Mouse (Mus musculus) A20 (cell line): ENCODE data around the gene Gpr68.

Experiments
- DNase-seq: peaks from one replicate; pipeline ENCODE4 v3.0.0-alpha.2; 2011; ENCODE audit warnings: low read depth, low spot score

Gene Gpr68

DNA sequence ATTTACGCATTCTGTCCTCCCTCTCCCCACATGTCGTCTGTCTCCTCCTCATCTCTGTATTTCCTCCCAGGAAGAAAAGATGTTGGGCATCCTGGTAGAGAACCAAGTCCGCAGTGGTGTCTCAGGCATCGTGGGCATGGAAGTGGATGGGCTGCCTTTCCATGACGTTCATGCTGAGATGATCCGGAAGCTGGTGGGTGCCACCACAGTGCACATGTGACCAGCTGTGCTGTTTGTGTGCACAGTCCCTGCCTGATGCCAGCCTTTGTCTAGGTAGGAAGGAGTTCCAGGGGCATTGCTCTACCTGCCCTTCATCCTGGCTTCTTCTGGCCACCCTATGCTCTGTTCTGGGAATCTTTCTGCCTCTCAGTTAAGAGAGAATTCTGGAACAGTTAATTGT is 36.8 kb downstream of the Gpr68 start:
- DNase-seq, result no peak

DNA sequence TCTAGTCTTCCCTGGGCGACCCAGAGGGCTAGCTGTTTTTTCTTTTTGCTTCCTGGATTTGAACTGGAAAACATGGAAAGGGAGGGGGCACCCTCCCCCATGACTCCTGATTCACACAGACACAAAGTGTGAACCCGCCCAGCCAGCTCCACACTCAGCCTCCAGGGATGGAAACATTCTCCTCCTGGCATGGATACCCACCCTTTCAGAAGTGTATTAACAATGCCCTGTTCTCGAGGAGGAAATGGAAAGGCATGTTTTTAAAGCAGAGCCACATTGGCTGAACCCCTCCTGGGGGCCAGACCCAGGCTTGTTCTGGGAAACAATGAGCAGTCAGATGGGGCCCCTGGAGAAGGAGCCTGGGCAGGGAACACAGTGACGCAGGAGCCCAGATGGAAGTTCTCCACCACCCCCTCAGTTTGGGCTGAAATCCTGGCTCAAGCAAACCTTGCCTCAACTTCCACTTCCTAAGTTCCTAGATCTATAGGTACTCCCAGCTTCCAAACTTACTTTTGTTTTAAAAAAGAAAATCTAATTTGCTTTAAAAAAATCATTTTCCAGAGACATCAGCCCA is 39.9 kb downstream of the Gpr68 start:
- no peak for DNase-seq

DNA sequence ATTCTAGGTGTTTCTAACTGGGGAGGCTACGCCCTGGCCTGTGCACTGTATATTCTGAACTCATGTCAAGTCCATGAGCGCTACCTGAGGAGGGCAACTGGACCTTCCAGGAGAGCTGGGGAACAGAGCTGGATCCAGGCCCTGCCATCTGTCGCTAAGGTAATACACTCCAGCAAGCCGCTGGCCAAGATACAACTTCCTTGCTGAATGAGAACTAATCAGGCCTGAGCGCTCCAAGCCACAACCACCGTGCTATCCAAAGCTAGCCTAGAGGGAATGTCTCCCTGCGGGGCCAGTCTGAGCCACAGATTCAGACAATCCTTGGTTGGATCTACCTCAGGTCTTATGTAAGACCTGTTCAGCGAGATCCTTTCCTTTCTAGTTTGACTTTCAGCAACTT is 40.9 kb downstream of the Gpr68 start:
- DNase-seq, result no peak

DNA sequence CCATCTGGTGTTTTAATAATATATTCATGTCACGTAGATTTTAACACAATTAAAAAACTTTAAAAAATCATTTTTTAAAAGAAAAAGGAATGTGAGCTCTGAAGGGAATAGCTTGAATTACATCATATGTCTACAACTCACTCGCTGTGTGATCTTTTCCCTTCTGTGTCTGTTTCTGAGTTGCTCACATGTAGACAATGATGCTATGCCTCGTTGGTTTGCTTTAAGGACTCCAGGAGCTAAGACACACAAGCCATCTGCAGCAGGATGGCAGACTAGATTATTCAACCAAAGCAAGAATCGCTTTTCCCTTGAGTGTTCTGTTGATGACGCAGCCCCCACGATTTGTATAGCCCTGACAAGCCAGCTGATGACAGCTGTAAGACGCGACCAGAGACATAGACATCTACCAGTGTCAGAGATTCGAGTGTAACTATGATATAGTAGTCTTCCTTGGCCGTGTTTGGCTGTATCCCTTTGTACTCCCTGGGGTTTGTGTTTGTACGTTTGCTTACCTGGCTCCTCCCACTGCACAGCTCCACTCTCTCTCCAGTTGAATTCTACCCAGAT is 42.4 kb downstream of the Gpr68 start:
- DNase-seq, result no peak

DNA sequence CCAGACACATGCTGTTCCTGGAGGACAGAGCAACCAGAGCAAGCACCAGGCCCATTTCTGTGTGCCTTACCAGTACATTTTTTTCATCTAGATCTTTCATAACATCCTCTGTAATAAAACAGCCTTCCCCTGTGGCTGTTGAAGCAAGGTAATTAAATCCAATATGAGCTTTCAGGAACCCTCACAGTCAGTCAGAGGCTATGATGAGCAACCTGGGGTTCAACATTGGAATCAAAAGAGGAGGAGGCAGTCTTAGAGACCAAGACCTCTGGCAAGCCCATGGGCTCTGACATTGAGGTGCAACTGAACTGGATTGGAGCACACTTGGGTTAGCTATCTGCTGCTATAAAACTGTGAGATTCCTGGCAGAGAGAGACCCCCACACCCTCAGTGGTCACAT is 42.9 kb downstream of the Gpr68 start:
- no peak for DNase-seq

DNA sequence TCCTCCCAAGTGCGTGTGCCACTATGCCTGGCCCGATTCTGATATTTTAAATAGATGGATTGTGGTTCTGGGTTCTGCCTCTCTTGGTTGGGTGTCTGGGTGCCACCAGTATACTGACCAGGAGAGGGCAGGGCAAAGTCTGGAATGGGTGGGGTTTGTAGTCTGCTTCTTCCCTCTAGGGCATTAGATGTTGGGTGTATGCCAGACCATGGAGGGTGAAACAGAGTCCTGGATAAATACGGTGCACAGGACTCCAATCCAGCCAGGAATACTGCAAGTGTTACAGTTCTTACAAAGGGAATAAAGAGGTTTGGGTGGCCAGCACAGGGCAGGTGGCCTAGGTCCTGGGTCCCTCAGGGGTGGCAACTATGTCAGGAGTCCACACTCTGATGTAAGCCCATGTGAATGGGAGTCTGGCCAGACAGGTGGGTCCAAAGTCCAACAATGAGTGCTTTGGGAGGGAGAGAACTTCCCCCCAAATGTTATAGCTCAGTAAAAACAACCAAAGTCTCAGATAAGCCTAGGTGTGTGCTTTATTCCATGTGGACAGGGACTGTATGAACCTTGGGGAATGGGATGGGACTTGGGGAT is 45.0 kb downstream of the Gpr68 start:
- no peak for DNase-seq

DNA sequence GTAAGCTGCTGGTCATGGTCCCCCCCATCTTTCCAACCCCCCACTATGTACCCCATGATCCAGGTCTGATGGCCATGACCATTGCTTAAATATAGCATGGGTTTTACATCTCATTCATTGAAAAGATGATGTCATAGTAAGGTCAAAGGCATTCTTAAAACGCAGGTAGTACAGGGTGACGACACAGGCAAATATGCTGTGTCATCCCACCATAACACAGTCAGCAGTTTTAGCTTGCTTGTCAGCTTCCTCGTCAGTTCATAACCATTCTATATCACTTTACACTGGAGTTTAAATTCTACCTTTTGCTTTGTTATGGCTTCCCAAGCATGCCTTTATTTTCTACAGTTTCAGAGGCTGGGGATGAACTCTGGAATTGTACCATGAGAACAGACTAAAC is 45.7 kb downstream of the Gpr68 start:
- no peak for DNase-seq

DNA sequence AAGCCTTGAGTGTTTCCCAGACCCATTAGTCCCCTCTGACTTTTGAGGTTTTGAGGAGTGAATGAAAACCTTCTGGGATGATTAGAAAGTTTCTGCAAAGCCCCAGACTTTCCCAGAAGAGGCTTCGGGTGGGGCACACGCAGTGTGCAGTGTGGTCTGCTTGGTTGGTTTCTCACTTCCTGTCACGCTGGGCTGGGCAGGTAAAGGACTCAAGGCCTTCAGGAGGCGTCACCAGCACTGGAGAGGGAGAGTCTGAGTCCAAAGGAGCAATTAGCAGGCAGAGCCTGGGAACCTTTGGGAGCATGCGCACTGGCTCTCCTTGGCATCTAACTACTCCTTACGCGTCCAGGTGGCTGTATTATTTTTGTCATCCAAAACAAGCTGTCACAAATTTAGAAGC is 50.2 kb downstream of the Gpr68 start:
- no peak for DNase-seq

DNA sequence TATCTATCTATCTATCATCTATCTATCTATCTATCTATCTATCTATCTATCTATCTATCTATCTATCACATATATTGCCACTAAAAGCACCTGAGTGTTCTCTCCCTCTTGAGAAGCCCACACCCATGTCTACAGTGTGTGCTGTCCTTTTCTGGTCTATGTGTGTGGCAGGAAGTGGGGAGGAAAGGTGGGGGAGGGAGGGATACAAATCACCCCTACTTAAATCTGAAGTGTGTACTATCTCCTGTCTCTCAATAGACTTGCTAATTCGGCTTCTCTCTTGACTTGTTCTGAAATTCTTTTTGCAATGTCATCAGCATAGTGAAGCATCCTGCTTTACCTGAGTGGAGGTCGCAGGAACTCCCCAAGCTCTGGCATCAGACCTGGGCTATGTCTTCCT is 51.7 kb downstream of the Gpr68 start:
- no peak for DNase-seq

DNA sequence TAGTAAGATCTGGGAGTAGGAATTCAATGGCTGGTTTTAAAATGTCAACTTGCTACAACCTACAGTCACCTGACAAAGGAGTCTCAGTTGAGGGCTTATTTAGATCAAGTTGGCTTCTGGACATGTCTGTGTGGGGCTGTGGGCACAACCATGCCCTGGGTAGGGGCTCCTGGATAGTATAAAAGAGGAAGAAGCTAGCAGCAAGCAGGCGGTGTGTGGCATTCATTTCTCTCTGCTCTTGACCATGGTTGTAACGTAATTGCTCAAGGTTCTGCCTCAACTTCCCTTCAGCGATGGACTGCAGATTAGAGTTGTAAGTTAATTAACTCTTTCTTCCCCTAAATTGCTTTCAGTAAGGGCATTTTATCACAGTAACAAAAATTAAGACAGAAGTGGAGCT is 55.6 kb downstream of the Gpr68 start:
- no peak for DNase-seq

DNA sequence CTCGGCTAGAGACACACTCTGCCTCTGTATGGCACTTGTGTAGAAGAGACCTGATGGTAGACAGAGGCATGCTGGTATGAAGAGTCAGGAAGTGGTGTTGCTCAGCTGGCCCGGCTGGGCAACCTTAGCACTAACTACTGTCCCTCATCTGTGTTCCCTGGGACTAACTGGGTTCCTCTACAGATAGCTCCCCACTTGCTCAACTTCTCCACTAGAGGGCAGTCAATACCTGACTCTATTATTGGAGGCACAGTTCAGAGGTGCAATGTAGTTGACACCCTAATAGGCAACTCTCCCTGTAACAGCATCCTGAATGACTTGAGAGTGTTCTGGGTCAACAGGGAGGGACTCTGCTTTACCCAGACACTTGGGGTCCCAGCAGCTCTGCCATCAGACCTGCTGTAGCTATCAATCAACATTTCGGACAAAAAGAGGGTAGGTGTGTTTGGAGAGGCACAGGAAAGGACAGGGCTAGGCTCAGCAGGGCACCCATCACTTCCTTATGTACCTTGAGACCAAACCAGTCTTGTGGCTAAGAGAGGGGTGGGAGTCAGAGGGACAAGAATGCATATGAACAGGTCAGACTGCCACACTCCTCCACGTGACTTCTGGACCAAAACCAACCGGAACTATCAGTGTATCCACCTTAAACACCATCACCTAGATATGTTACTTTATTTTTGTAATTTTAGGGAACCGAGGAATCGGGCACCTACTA is 58.4 kb downstream of the Gpr68 start:
- DNase-seq, result peak; percentile 72

DNA sequence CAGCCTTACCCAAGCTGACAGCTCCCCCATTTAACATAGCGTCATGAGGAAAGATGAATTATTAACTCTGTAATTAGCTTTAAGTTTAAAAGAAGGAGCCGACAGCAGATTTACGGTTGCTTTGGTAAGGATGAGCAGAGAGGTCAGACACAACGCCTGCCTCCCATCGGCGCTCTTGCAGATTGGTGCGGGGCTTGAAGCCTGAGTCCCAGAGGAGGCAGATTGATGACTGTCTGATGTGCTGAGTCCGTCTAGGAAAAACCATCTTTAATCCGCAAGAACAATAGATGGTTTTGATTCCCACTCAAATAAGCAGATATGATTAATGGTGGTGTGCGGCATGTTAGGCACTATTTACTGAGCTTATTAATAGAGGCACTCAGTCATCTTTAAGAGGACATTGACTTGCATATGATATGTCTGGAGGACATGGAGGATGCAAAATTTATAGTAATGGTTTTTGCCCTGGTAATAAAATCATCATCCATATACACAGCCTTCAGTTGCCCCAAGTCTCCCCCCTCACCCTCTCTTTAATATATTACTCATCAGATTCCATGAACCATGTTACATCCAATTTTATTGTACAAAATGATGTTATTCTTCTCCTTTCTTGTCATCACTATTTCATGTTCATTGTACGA is 60.4 kb downstream of the Gpr68 start:
- DNase-seq, result no peak

DNA sequence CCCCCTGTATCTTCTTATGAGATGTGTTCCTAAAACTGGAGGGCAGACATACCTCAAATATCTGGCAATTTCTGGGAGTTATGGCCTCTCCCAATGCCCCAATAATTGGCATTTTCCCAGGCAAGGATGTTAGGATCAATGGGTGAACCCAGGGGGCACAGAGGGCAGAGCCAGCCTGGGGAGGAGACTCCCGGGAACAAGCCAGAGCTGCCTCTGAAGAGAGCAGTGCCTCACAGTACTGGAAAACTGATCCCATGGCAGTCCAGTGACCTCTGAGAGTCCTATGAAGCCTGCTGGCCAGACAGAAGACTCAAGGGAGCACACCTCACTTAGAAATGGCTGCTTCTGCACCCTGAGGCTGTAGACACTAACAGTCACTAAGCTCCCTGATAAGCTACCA is 61.4 kb downstream of the Gpr68 start:
- no peak for DNase-seq

DNA sequence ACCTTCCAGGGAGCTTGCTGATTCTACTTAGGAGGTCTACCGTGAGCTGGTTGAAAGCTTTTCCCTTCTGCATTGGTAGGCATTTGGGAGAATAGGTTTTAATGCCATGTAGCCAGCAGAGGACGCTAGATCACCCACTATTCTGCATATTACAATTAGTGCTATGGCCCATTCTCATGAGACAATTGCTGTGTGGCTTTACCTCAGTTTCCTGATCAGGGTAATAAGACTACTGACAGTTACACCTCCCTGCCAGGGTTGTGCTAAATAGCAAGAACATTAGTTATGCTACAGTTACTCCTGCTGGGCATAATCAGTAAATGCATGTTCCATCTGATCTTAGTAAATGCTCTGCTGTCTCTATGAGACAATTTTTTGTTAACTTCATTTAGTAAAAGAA is 62.2 kb downstream of the Gpr68 start:
- DNase-seq, result peak; percentile 35

DNA sequence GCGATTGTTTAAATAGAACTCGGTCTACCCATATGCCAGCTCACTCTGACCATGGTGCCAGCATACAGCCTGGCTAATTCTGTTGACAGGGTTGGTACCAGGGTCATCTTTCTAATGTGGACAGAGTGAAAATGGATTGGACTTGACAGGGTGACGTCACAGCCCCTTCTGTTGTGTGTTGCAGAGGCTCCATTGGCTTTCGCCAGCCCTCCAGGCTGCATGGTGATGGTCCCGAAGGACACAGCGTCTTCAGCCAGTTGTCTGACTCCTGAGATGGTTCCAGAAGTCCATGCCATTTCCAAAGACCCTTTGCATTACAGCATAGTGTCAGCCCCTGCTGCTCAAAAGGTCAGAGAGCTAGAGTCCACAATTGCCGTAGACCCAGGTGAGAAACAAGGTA is 63.5 kb downstream of the Gpr68 start:
- DNase-seq, result no peak

DNA sequence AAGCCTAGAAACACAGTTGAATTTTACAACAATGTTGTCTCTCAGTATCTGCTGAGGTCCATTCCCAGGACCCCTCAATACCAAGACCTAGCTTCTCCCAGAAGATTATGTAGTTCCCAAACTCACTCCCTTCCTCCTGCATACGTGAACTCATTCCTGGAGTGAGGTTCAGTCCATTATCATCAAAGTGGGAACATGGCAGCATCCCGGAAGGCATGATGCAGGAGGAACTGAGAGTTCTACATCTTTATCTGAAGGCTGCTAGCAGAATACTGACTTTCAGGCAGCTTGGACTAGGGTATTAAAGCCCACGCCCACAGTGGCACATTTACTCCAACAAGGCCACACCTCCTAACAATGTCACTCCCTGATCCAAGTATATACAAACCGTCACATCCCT is 64.8 kb downstream of the Gpr68 start:
- no peak for DNase-seq

DNA sequence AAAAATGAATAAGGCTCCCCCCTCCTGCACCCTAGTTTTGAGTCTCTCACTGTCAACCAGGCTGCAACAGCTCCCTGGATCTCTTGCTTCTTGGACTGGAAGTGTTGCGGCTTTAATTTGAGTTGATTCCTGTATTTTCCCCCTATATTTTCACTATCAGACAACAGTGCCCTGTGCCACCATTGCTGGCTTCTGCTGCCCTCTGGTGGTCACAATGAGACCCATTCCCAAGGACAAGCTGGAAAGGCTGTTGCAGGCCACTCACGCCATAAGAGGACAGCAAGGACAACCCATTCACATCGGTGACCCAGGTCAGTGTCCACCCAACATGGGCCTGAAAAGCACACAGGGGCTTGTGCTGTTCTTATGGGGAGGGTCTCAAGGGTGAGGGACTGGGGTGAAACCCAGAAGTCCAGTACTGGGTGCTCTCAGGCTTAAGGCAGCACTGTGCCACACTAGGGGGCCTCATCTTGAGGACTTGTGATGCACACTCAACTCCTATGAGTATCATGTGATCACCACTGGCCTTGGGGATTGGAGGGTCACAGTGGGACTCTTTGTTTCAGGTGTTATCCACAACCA is 66.7 kb downstream of the Gpr68 start:
- DNase-seq, result peak; percentile 75

DNA sequence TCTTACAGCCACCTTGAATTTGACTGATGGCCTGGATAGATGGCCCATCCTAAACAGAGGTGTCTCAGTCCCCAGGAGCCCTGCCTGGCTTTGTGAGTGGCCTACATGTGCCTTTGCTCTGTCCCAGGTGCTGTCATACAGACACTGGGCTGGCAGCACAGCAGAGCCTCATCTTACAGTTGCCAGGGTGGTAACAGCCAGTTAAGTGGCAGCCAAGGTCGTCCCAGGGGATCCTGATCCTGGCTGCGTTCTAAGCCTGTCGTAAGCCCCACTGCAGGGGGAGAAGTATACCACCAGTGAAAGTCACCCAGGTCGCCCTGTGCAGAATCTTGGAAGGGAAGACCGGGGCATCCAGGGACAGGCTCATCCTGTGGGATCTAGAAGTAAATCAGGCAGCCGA is 68.1 kb downstream of the Gpr68 start:
- no peak for DNase-seq

DNA sequence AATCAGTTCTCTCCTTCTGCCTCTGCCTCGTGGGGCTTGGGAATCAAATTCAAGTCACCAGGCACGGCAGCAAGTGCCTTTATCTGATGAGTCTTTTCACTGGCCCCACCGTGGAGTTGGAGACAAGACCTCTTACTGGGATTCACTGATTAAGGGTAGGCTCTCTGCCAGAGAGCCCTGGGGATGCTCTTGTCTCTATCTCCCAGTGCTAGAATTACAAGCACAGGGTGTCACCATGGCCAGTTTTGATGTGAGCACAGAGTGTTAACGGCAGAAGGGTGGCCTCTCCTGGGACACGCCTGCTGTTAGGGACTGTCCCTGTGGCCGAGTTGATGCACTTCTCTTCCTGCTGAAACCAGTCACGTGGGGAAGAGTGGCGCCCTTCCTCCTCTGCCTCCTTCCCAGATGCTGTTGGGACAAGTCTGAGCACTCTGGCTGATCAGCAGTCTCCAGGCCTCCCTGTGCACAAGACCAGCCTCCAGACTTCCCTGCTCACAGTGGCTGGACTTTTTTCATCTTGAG is 68.9 kb downstream of the Gpr68 start:
- peak; percentile 56 for DNase-seq

DNA sequence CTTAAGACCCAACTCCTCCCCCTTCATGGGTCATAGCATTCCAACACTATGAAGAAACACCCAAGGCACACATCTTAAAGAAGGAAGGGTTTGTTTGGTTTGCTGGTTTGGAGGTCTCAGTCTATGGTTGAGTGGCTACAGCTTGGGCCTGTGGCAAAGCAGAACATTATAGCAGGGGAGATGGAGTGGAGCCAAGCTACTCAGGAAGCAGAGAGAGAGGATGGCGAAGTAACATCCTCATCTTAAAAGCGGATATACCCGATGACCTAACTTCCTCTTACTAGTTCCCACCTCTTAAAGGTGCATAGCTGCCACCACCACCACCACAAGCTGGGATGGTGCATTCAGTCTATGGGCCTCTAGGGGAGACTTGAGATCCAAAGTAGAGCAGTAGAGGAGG is 70.8 kb downstream of the Gpr68 start:
- peak; percentile 68 for DNase-seq

DNA sequence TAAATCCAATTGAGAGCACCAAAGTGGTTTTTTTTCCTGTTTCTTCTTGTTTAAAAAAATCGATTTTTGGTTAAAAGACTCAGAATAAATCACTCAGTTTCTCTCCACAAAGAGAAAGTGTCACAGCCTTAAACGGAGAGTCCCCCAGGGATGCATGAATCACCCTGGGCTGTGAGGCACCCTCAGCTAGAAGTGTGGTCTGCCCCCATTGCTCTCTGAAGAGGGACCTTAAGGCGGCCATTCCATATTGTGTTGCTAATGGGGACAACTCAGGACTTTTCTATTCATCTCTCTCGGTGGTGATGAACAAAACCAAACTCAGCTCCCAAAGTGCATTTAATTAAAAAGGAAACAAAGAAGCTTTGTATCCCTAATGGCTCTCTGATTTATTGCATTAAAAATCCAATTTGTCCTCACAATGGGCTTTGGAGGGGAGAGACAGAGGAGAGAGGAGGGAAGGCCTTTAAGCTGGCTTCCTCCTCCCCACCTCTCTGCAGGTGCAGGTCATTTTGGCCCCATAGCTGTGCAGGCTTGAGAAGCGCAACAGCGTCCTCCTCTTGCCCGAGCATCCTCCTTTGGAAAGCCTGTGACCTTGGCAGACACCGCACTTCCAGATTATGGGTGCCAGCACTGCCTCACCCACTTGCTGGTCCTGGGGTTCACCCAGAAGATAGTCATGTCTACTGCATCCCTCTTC is 76.2 kb downstream of the Gpr68 start:
- no peak for DNase-seq
